Mouse (Mus musculus) lung, adult 2 months (tissue): Measurements from ENCODE around the gene Slc2a4.

ENCODE experiments used
- CTCF ChIP-seq: fragments of 200-500 bp; IDR thresholded peaks from 2 replicates; pipeline ENCODE4 v1.5.1; 2011; ENCODE audit warnings: mild to moderate bottlenecking, low read length, control low read depth; ENCODE audit not compliant: insufficient read depth
- POLR2A ChIP-seq: fragments of 200-500 bp; IDR thresholded peaks from 2 replicates; pipeline ENCODE4 v1.6.1; 2011; ENCODE audit warnings: low read depth, mild to moderate bottlenecking, control low read depth, low read length, borderline replicate concordance; ENCODE audit errors: extremely low read depth

DNA sequence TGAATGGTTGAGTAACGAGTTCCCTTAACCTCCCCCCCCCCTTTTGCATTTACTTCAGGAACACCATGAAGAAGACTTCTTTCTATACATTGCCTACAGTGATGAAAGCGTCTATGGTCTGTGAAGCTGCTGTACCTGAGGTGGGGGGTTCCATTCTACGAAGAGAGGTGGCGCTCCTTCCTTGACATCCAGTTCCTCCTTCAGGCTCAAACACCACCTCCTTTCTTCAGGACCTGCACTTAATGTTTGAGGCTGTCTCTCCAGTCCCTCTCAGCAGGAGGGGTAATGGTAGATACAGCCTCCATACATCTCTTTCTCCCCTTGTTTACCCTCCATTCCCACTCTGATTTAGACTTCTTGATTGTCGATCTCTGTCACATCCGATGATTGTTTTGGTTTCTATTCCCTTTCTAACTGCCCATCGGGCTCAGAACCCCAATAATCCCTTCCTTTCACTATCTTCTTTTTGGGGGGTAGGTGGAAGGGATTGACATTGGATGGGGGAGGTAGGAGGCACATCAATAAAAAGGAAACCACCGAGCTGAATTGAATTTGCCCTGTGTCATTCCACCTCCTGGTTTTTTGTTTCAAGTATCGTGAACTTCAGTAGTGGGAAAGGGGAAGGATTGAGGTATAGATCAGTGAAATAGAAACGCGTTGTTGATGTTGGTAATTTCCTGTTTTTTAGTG is 46.6 kb upstream of the Slc2a4 start:
- TF ChIP-seq POLR2A = no peak
- no peak for TF ChIP-seq CTCF
